Mouse (Mus musculus) skeletal muscle tissue, adult 2 months (tissue): ENCODE data around the gene Eri2.
A peak's percentile ranks its signal among the peaks of the same experiment; 100 is the strongest.
"Not testable (repeated sequence)": the region's sequence is repeated elsewhere in the genome, so short reads cannot be mapped to it uniquely, and the experiment has no call there.

Experiments used
- DNase-seq: peaks from one replicate; pipeline ENCODE4 v3.0.0-alpha.2; 2012; ENCODE audit warnings: low read depth, low spot score

The Eri2 gene

DNA sequence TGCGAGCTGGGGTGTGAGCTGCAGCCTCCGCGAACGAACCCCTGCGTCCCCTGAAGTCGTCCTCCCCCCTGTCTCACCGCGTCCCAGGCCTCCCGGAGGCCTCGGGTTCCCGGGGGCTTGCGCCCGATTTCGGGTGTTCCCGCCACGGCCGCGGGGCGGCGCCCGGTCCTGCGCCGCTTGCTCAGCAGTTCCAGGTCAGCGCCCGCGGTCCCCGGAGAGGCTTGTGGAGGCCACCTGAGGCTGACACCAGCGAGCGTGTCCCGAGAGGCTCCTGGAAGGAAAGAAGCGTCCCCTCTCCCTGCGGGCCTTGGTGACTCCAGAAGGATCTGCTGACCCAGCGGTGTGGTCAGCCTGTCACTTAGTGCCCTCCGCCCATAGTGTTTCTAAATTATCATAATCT lies 49.5 kb downstream of the Eri2 start:
- no peak for DNase-seq

DNA sequence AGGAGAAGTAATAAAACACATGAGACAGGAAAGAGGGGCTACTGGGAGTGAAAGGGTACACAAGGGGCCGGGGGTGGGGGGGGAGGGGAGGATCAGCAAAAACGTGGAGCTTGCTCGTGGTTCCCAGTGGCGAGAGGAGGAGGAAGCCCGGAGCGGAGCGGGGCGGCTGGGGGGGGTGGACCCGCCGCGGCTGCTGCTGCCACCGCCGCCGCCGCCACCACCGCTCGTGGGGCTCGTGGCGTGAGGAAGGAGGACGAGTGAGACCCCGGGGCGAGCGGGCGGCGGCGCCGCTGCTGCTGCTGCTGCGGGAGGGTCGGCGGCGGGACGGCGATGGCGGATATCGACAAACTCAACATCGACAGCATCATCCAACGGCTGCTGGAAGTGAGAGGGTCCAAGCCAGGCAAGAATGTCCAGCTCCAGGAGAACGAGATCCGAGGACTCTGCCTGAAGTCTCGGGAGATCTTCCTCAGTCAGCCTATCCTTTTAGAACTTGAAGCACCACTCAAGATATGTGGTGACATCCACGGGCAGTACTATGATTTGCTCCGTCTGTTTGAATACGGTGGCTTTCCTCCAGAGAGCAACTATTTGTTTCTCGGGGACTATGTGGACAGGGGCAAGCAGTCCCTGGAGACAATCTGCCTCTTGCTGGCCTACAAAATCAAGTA lies 53.9 kb downstream of the Eri2 start:
- not testable (repeated sequence) for DNase-seq

DNA sequence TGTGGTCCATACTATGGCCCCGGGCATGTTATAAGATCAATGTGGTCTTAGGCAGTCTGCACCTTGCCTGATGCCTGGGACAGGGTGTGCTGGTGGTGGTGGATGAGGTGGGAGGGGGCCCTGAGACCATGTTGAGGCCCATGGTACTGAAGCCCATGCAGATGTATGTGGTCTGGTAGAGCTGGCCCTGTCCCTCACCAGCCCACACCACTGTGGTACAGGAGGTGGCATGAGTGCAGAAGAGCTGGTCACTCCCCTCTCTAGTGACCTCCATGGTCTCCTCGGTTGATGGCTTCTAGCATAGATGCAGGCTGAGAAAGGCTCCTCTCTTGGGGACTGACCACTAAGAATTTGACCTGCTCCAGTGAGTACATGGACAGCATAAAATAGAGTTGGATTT lies 55.0 kb downstream of the Eri2 start:
- DNase-seq: no peak

DNA sequence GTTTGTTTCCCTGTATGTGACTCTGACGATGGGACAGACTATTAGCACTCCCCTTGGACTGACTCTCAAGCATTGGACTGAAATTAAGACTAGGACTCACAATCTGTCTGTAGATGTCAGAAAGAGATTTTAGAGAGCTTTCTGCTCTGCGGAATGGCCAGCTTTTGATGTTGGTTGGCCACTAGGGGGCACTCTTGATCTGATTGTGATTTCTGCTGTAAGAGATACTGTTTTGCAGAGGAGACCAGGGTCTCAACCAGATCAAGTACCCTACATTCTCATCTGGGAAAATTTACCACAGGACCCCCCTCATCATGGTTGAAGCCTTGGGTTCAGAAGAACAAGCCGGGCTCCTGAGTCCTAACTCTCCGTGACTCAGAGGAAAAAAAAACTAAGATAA lies 62.6 kb downstream of the Eri2 start:
- DNase-seq: not testable (repeated sequence)

DNA sequence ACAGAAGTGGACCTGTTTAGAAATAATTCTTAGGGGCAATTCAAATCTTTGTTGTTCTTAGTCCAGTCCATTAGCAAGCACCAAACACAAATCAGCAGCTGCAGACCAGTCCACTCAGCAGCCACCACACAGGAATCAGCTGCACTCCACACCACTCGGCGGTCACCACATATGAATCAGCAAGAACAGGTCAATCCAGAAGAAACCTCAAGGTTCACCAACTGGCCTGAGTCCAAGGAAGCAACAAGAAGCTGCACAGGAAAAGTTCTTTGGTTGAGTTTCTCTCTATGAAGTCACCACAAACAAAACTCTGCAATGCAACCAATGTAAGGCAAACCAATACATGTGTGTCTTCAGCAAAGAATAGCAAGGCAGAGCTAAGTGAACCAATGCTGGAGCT lies 66.2 kb downstream of the Eri2 start:
- no peak for DNase-seq

DNA sequence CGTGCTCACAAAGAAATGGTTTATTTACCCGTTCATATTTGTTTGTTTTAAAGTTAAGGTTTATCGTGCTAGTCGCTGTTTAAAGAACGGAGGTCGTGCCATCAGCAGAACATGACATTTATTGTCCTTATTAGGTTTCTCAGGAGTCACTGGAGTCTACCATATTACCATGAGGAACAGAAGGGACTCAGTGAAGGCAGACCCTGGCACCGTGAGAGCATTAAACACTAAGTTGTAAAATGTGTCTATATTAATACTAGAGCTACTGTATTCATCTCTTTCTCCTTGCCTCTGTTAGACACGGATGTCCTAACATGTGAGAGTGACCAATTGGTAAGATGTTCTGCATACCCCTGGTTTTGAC lies 72.9 kb downstream of the Eri2 start:
- DNase-seq: no peak

DNA sequence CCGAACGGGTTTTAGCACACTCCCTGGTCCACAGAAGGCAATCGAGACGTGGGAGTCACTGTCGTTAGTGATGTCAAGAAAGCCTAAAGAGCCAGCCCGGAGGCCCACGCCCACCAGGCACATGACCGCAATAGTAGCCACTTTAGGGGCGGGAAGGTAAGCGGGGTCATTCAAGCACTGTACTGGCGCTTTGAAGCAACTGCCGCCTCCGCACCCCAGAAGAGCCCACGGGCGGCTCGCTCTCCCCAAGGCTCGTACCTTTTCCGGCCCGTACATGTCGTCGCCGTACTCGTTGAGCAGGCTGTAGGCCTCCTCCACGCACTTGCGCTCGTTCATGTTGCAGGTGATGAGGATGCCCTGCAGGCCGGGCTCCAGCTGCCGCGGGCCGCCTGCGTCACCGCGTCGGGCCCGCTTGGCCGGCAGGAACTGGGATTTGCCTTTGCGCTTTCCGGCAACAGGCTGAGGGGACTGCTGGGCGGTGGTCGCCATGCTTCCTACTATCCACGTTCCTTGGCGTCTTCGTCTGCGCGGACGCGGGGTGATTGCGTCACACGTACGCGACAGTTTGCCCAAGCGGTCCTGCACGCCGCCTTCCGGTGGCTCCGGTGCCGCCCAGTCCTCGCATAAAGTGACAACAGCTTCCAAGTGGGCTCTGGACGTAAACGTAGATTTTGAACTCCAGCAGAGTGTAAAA lies 73.5 kb downstream of the Eri2 start, which contains the start of gene Thumpd1:
Gene Thumpd1 (minus strand): TSS at position 546 of the 694 bp plus-strand sequence.
- peak; percentile 88 for DNase-seq
